Mouse (Mus musculus) cortical plate, adult 2 months (tissue): ENCODE results near the gene Pde2a. TPM values are rescaled to one million over a fixed set of nuclear protein-coding genes. Genes with fewer than 3 reads are reported as not detected.

Source experiments
- H3K27ac ChIP-seq: fragments of 200-500 bp; 2 replicates; pipeline ENCODE4 v1.5.1; 2012; ENCODE audit warnings: low read length, control low read depth, inconsistent platforms; ENCODE audit not compliant: insufficient read depth
- H3K4me1 ChIP-seq: fragments of 200-500 bp; 2 replicates; pipeline ENCODE4 v1.6.1; 2011; ENCODE audit warnings: low read length; ENCODE audit not compliant: control insufficient read depth, insufficient read depth
- H3K4me3 ChIP-seq: fragments of 200-500 bp; 2 replicates; pipeline ENCODE4 v1.5.1; 2011; ENCODE audit warnings: mild to moderate bottlenecking, low read length, control low read depth; ENCODE audit not compliant: insufficient read depth
- CTCF ChIP-seq: fragments of 200-500 bp; IDR thresholded peaks from 2 replicates; pipeline ENCODE4 v1.5.1; 2011; ENCODE audit warnings: mild to moderate bottlenecking, control low read depth, low read length; ENCODE audit not compliant: insufficient read depth; ENCODE audit errors: extremely low read depth
- POLR2A ChIP-seq: fragments of 200-500 bp; IDR thresholded peaks from 2 replicates; pipeline ENCODE4 v1.6.1; 2011; ENCODE audit warnings: mild to moderate bottlenecking, low read length, control low read depth; ENCODE audit not compliant: insufficient read depth; ENCODE audit errors: extremely low read depth
- polyA plus RNA-seq: library from polyadenylated mRNA; depleted of rRNA; stranded (reverse); fragments of >200 nt; gene quantifications from 2 replicates; pipeline ENCODE4 v1.2.3, GENCODE M21; 2012

Gene Pde2a
- polyA plus RNA-seq, 1 experiment, result 236 TPM

DNA sequence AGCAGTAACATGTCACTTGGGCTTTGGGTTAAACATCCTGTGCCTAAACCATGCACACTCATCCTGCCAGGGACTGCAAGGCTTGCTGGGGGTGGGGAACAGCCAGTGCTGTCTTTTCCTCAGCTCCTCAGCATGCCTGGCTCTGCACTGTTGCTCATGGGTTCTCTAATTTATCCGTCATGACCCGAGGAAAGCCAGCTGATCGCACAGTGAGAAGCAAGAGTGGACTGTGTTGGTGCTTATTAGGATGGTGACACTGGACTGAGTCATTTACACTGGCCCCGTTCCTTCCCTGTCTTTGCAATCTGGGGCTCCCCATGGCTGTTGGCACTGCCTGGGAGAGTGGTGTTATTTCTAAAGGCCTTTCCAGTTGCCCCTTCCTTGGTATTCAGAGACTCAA is 22.7 kb downstream of the Pde2a start:
- TF ChIP-seq CTCF (no peak), POLR2A (no peak)
- Histone ChIP-seq H3K4me3 (no peak overlapping the region), H3K4me1 (peaks cover 7% of the 10 kb centered on the region), H3K27ac (no peak overlapping the region)

DNA sequence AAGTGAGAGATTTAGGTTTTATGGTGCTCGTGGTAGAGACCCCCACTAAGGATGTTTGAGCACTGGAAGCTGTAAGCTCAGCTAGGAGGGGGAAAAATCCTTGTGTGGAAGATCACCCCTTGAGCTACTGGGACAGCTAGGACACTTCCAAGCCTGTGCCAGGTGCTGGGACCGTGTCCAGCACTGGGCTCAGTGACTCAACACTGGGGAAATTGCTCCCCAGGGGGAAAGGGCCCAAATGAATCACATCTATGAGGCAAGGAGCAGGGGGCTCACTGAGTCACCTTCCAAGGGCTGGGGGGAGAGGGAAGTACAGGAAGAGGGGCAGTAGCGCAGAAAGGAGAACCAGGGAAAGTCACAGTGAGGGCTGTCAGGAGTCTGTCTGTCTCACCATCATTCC is 28.4 kb downstream of the Pde2a start:
- Histone ChIP-seq H3K27ac (no peak overlapping the region), H3K4me3 (no peak overlapping the region; the same call in 1 of the 2 replicates), H3K4me1 (peaks cover 2% of the 10 kb centered on the region)
- TF ChIP-seq POLR2A, result no peak
- TF ChIP-seq CTCF, result no peak

DNA sequence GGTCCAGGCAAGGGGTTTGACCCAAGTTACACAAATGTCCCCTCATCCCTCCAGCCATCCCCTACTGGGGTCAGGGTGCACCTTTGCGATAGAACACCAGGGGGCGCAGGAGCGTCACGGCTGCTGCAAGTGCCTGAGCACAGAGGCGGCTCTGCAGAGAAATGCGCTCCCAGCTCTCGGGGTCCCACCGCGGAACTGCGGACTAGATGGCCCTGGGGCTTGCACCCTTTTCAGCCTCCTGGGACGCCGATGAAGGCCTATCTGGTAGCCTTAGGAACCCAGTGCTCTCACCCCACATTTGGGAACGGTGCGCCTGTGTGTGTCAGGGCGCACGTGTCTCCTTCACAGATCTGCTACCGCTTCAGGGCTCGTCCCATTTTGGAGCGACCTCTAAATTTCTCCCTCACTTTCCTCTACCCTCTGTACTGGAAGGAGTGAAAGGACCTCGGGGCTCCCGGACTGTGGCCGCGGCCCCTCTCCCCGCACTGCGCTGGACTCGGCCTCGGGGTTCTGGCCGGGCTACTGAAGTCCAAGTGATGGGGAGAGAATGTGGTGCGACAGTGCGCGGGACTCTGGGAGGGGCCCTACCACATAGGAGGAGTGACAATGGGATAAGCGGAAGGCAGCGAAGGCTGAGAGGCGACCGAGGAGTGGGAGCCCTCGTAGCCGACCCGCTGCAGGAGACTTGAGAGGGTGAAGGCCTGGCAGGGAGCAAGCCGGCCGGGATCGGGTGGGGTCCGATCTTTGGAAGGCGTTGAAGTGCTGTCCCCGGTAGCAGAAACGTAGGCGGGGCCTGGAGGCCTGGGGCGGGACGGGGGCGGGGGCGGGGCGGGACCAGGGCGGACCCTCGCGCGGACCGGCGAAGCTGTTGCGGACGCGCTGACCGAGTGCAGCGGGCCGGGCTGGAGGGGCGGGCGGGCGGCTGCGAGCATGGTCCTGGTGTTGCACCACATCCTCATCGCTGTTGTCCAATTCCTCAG is 29.2 kb downstream of the Pde2a start:
- TF ChIP-seq POLR2A (no peak), CTCF (peak; percentile 94)
- Histone ChIP-seq H3K27ac (peak overlapping the region; percentile 72; the same call in 1 of the 2 replicates), H3K4me3 (peak overlapping the region; percentile 68), H3K4me1 (peaks cover 6% of the 10 kb centered on the region)

DNA sequence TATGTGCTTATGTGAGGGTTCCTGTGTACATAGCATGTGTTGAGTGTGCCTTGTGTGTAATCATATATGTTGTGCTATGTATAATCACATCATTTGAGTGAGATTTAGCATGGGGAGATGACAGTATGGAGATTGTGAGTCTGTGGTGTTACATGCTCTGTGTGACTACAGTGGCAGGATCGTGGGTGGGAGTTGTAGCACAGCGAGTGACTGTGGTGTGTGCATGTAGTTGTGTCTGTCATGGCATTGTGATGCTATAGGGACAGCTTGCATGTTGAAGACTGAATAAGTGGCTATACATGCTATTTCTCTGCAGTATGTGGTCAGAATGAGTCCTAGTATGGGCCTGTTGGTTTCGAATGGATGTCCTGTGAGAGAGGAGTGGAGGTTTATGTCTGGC is 31.2 kb downstream of the Pde2a start:
- H3K4me1 ChIP-seq, result peaks cover 10% of the 10 kb centered on the region
- H3K4me3 ChIP-seq, result peak overlapping the region; percentile 68
- peak overlapping the region; percentile 3 for H3K27ac ChIP-seq
- TF ChIP-seq POLR2A, result peak; percentile 36; the same call in 1 of the 2 replicates
- TF ChIP-seq CTCF, result no peak

DNA sequence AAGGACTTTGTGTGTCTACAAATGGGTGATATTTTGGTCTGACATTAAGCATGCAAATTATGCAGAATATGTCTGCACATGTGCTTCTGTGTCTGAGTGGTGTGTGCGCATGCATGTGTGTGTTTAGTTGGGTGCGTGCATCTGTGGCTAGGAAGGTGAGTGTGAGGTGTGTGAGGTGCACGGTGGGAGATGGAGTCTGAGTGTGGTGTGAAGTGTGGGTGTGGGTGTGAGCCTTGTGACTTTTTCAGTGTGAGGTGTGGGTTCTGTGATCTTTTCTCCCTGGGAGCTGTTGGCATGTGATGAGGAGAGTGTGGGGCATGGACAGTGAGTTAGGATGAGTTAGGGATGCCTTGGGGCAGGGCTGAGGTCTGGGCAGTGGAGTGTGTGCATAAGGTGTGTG is 31.8 kb downstream of the Pde2a start:
- Histone ChIP-seq H3K27ac (peak overlapping the region; percentile 3), H3K4me1 (peaks cover 11% of the 10 kb centered on the region), H3K4me3 (peak overlapping the region; percentile 68)
- TF ChIP-seq POLR2A (0 out of 2 replicates have a peak, but pooled peaks have one; percentile 20), CTCF (no peak)

DNA sequence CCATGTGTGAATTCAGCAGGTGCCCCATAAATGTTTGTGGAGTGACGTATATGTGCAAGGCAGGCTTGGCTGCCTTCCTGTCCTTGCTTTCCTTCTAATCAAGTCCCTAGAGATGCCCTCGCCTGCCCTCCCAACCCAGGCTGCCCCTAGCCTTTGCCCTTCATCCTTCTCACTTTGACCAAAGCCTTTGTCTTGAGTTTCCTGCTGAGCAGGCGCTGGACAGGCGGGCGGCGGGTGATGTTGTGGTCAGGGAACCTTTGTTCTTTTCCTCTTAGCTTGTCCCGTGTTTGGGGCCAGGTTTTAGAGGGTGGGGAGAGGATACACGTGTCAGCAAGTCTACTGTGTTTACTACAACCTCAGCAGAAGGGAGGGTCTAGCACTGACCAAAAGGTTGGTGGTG is 32.2 kb downstream of the Pde2a start:
- Histone ChIP-seq H3K27ac (peak overlapping the region; percentile 3), H3K4me1 (peaks cover 14% of the 10 kb centered on the region), H3K4me3 (peak overlapping the region; percentile 68)
- no peak for TF ChIP-seq POLR2A
- no peak for TF ChIP-seq CTCF

DNA sequence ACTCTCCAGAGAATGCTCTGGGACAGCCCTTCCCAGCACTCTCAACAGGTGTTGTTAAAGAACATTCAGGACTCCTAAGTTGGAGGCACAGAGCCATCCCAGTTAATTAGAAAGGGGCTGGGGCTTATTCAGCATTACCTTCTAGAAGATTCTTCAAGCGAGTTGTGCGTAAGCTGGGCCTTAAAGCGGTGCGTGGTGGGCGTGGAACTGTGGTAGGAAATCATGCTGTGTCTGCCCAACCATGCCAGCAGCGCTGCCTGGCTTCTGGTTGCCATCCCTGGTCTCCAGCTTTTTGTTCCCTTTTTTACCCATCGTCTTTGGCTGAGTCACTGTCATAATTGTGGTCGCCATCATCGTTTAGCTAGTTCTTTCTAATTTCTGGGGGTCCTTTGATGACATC is 33.0 kb downstream of the Pde2a start:
- Histone ChIP-seq H3K4me3 (no peak overlapping the region; the same call in 1 of the 2 replicates), H3K4me1 (peaks cover 19% of the 10 kb centered on the region), H3K27ac (peak overlapping the region; percentile 3; the same call in 1 of the 2 replicates)
- peak; percentile 40; the same call in 1 of the 2 replicates for TF ChIP-seq POLR2A
- TF ChIP-seq CTCF, result no peak

DNA sequence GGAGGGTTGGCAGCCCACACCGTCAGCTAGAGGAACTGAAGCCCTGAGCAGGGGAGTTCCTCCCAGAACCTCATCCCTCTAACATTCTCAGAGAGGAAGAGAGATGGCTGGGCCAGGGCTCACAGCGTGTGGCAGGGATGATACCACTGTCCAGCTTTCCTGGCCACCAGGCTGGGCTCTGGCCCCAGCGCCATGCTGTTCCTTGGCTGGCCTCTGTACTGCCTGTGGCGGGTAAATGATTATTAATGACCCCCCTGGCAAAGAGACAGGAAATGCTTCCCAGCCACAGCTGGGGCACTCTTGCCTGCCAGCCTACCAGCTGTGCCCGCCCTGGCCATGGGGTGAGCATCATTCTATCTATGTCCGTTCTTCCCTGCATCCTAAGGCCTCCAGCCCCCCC is 33.6 kb downstream of the Pde2a start:
- TF ChIP-seq CTCF (no peak), POLR2A (no peak)
- Histone ChIP-seq H3K4me1 (peaks cover 22% of the 10 kb centered on the region), H3K27ac (peak overlapping the region; percentile 33; the same call in 1 of the 2 replicates), H3K4me3 (no peak overlapping the region)

DNA sequence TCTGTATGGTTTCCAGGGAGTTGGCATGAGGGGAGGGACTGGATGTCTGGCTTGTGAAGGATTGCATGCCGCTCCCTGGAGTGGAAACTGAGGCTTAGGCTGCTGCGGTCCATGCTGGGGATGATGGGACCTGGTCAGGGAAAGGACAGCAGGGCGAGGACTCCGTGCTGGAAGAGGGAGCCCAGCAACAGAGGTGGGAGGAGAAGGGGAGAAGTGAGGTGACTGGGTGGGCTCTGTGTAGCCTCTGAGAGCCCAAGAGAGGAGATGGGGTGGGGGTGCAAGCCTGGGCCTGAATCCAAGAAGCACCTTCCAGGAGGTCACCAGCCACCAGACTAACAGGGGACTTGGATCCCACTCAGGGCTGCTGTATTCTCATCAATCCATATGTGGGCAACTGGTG is 34.8 kb downstream of the Pde2a start:
- H3K27ac ChIP-seq, result peak overlapping the region; percentile 33
- peak overlapping the region; percentile 28 for H3K4me3 ChIP-seq
- TF ChIP-seq POLR2A, result no peak
- no peak for TF ChIP-seq CTCF
- H3K4me1 ChIP-seq, result peaks cover 27% of the 10 kb centered on the region
